Mouse (Mus musculus): ENCODE measurements around the gene Fbxw19.

DNA sequence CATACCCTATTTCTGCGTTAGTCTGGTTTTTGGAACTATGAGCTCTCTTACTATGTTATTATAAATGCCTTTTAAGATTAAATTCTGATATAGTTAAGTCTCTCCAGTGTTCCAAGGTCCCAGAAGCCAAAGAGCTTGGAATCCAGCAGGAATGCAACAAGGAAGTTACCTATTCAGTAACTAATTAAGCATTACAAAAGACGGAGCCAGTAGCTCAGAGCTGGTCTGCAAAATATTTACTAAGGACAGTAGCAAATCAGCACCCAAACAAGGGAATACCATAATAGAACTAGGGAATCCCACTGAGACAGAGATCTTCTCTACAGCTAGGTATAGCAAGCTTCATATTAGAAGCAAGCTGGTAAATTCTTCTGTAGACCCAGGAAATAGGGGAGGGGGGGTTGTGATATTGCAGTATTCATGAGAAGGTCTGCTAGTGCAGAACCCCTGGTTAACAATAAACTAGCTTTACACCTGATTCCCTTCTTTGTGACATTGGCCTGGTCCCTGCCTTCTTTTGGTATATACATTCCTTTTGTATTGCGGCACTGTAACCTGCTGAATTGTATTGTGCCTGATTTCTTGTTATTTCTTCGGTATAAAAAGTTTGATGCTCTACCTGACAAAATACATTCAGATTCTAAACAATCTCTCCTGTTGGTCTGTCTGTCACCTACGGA, 27.9 kb upstream of the Fbxw19 start:
- TF ChIP-seq CTCF (IDR thresholded peaks at IDR 0.05; ENCODE audit: low read depth, low read length) (no peak), POLR2A (IDR thresholded peaks at IDR 0.05; ENCODE audit: extremely low read depth, insufficient read depth, low read length) (no peak)

Measured in liver, adult 2 months (tissue).